Mouse (Mus musculus) gastrocnemius, postnatal 10 days (tissue): ENCODE measurements around the gene Dnm2. TPM values are rescaled to one million over a fixed set of nuclear protein-coding genes. Genes with fewer than 3 reads are reported as not detected.
A peak's percentile ranks its signal among the peaks of the same experiment; 100 is the strongest.

Source experiments
- DNase-seq: peaks from one replicate; pipeline ENCODE4 v3.0.0; 2021; ENCODE audit warnings: mixed read lengths
- microRNA-seq, 2 experiments: library from miRNA; unstranded; fragments of <30 nt; microRNA quantifications; one replicate each; pipeline ENCODE4 v1.2.0; 2021
- total RNA-seq, 2 experiments: library from RNA; stranded (reverse); gene quantifications; 2 replicates each; pipeline ENCODE4 v1.2.3; 2021

Dnm2 gene
- total RNA-seq, 2 experiments from 2014 or later = 52.4 to 64.5 TPM

DNA sequence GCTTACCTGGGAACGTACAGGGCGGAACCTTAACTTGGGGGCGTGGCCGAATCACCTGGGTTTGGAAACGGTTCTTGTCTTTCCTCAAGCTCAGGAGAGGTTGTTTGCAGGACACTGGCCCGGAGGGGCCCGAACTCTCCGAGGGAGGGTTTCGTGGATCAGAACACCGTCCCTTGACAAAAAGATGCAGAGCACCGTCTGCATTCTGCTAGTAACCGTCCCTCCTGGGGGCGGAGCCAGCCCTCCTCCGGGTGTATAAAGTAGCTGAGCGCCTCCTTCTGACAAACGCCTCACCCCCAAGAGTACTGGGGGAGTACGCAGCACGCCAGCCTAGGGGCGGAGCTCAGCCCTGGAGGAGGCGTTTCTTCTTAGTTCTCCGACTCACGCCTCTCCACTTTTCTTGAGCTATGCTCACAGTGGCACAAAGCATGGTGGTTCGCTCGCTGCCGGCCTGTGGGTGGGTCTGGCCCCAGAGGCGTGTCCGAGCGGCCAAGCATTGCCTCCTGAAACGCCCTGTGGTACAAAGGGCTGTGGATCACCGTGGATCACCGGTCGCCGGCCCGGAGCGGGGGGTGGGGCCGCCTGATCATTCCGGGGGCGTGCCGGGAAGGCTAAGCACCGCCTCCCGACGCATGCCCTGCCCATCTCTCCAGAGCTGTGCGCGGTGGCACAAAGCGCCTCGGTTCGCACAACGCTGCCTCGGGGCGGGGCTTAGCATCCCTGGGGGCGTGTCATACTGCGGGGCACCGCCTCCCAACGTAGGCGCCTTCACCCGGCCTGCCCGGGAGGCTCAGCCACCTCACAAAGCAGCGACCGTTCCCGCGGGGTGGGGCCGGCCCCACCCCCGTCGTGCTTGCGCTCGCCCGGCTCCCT is 121.4 kb downstream of the Dnm2 start:
- DNase-seq = peak; percentile 99

DNA sequence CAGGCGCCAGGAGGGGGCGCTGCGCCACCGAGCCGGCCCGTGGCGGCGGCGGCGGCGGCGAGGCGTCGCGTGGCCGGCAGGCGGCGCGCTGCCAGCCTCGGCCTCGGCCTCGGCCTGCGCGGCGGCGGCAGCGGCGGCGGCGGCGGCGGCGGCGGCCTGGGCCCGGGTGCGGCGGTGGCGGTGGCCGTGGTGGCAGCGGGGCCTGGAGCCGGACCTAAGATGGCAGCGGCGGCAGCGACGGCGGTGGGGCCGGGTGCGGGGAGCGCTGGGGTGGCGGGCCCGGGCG is 122.0 kb downstream of the Dnm2 start, which contains the start of gene Carm1:
Gene Carm1, plus strand, starts transcription at position 106 of the 286 bp plus-strand sequence.
- no peak for DNase-seq

DNA sequence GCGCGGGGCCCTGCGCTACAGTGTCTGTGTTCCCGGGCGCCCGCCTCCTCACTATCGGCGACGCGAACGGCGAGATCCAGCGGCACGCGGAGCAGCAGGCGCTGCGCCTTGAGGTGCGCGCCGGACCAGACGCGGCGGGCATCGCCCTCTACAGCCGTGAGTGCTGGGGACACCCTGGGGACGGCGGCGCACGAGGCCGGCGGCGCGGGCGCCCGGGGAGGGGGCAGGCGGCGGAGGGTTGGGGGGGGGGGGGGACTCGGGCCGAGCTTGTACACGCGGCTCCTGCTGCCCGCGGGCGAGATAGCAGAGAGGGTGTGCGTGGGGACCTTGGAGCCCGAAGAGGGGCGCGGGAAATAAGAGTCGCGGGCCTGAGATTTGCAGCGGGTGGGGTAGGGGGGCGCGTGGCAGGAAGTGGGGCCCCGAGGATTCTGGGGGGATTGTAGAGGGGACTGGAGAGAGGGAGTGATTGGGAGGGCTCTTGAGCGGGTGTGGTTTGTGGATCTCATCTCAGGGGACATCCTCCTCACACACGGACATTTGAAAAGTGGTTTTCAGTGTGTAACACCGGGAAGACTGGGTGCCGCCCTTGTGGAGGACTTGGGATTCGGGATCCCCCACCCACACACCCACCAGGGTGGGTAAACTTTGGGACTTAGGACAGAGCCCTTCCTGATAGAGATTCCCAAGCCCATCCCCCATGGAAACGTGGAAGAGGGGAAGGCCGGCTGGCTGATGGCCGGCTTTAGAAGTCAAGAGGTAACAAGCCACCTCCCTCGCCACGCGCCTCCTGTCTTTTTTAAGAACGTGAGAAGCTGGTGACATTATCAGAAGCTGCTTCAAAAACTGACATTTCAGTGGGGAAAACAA is 122.6 kb downstream of the Dnm2 start:
- peak; percentile 62 for DNase-seq

DNA sequence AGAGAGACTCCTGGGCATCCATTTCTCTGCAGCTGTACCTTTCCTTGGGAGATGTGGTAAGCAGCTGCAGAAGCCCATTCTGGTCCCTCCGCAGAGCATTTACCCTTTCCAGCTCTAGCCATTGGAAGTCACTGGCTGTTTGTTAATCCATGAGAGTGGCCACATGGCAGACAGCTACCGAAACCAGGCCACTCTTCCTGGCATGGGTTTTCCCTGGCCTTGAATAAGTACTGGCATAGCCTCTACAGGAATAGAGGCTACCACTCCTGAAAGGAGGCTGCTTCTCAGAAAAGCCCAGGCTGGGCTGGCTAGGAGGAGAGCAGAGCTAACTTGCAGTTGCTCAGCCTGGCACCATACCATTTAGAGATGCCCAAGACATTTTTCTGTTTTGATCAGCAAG is 126.3 kb downstream of the Dnm2 start:
- DNase-seq = no peak

DNA sequence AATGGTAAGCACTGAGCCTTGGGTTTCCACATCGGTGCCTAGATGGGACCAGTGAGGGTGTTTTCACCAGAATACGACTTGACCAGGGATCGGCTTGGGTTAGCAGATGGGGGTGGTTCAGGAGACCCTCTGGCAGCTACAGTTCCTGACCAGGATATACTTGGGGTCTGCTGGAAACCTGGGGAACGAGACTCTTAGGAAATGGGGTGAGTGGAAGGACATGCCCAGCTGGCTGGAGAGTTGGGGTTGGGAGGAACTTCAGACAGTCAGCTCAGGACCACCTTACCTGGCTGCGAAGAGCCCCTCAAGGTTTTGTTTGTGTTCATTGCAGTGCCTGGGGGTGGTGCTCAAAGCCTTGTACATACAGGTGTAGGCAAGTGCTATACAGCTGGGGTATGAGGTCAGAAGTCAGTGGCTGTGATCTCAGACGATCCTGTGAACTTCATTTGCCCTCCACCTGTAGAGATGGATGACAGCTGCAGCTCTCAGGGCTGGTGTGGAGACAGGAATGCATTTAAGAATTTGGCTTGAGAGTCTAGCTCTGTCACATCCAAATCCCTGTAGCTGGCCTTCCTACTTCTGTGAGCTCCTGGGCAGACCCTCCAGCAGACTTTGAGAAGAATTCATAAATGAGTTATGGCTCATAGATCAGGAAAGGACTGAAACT is 129.0 kb downstream of the Dnm2 start:
- DNase-seq = no peak

DNA sequence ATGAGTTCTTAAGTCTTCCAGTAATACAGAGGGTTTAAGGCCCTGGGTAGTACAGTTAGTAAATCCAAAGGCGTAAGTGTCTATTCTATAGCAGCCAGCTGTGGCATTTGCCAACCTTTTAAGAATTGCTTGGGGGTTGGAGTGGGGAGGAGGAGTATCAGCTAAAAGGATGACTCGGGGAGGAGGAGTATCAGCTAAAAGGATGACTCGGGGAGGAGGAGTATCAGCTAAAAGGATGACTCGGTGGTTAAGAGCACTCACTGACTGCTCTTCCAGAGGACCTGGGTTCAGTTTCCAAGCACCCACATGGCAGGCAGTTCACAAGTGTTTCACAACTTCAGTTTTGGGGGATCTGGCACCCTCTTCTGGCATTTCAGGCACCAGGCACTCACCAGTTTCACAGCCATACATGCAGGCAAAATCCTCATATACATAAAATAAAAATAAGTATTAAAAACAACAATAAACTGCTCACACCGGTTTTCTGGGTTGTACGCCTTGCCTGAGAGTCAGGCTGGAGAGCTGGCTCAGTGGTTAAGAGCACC is 130.6 kb downstream of the Dnm2 start:
- DNase-seq = no peak

DNA sequence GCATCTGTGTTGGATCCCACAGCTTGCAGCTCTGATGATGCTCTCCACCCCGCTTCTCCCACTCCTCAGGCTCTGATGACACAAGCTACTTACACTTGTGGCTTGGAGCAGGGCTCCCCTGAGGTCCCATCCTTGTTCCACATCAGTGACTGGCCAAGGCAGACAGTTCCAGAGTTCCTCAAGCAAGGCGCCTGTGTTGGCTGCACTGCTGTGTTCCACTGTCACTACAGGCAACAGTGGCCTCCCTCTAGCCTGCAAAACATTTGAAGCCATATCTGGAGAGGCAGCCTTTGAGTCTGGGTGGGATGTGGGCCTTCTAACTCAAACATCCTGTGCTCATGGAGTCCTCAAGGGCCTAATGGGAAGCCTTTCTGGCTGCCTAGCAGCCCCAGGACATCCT is 132.3 kb downstream of the Dnm2 start:
- DNase-seq = no peak

Small RNA genes within 50 kb of the gene (microRNA-seq; reads per million reads assigned to microRNA genes)
- gene Mir199a-1 = 0.32 to 0.50 reads per million in 2 experiments

Other genes starting within 250 kb of the Dnm2 start
- gene Keap1, start 185.5 kb upstream of the Dnm2 start, total RNA-seq = 10 to 100 TPM; 59.6 to 60.9 TPM
- gene S1pr5, start 176.5 kb upstream of the Dnm2 start, total RNA-seq = under 1 TPM; 0.09 to 0.19 TPM
- gene Atg4d, start 159.6 kb upstream of the Dnm2 start, total RNA-seq = 10 to 100 TPM; 28.4 to 31.9 TPM
- 10 to 100 TPM; 10.8 to 14.5 TPM for gene Kri1, start 136.9 kb upstream of the Dnm2 start, total RNA-seq
- gene Cdkn2d, start 133.5 kb upstream of the Dnm2 start, total RNA-seq = 10 to 100 TPM; 14.2 to 16.1 TPM
- not detected for gene Ap1m2, start 112.6 kb upstream of the Dnm2 start, total RNA-seq
- 100 to 1,000 TPM; 131 to 140 TPM for gene Slc44a2, start 104.2 kb upstream of the Dnm2 start, total RNA-seq
- 10 to 100 TPM; 34.9 to 49.0 TPM for gene Ilf3, start 57.0 kb upstream of the Dnm2 start, total RNA-seq
- 10 to 100 TPM in 1 of 2 experiments, 1 to 10 TPM in 1; 8.5 to 11.4 TPM for gene Qtrt1, start 13.1 kb upstream of the Dnm2 start, total RNA-seq
- 10 to 100 TPM; 29.5 to 31.8 TPM for gene Tmed1, start 85.3 kb downstream of the Dnm2 start, total RNA-seq
- gene AB124611, start 101.3 kb downstream of the Dnm2 start, total RNA-seq = 1 to 10 TPM; 1.4 to 2.5 TPM
- 10 to 100 TPM; 81.0 to 95.2 TPM for gene Carm1, start 122.0 kb downstream of the Dnm2 start, total RNA-seq
- 10 to 100 TPM; 45.1 to 49.1 TPM for gene Timm29, start 167.8 kb downstream of the Dnm2 start, total RNA-seq
- 1 to 10 TPM; 4.5 to 5.6 TPM for gene Yipf2, start 167.9 kb downstream of the Dnm2 start, total RNA-seq
- 10 to 100 TPM; 52.4 to 58.3 TPM for gene Smarca4, start 191.3 kb downstream of the Dnm2 start, total RNA-seq